Mouse (Mus musculus) limb, embryonic 11.5 days (tissue): Measurements from ENCODE around the gene Slc38a9. TPM values are rescaled to one million over a fixed set of nuclear protein-coding genes. Genes with fewer than 3 reads are reported as not detected.

Experiments used
- ATAC-seq: fragments of 200-750 bp; cut with Nextera tagmentation; 2 replicates; pipeline ENCODE4 v1.8.0; 2017; ENCODE audit warnings: low read depth; ENCODE audit not compliant: insufficient number of reproducible peaks, low FRiP score, low TSS enrichment
- DNase-seq: peaks from one replicate; pipeline ENCODE4 v3.0.0-alpha.2; 2015; ENCODE audit warnings: low spot score
- H3K27ac ChIP-seq: fragments of 300-500 bp; sonication (generic); replicated peaks from 2 replicates; pipeline ENCODE4 v1.5.1; 2014; ENCODE audit warnings: low read depth, mild to moderate bottlenecking, low read length
- H3K27me3 ChIP-seq: fragments of 300-500 bp; sonication (generic); 2 replicates; pipeline ENCODE4 v1.6.1; 2014; ENCODE audit warnings: mild to moderate bottlenecking, low read length, mixed read lengths; ENCODE audit not compliant: control insufficient read depth, insufficient read depth
- H3K36me3 ChIP-seq: fragments of 300-500 bp; sonication (generic); 2 replicates; pipeline ENCODE4 v1.6.1; 2014; ENCODE audit warnings: mild to moderate bottlenecking, low read length, moderate library complexity, mixed read lengths; ENCODE audit not compliant: control insufficient read depth, insufficient read depth
- H3K4me1 ChIP-seq: fragments of 300-500 bp; sonication (generic); 2 replicates; pipeline ENCODE4 v1.6.1; 2014; ENCODE audit warnings: low read length, mixed read lengths; ENCODE audit not compliant: control insufficient read depth, insufficient read depth
- H3K4me2 ChIP-seq: fragments of 300-500 bp; sonication (generic); 2 replicates; pipeline ENCODE4 v1.6.1; 2014; ENCODE audit warnings: low read depth, mild to moderate bottlenecking, moderate library complexity; ENCODE audit not compliant: severe bottlenecking
- H3K4me3 ChIP-seq: fragments of 300-500 bp; sonication (generic); 2 replicates; pipeline ENCODE4 v1.5.1; 2014; ENCODE audit warnings: low read depth, low read length
- H3K9ac ChIP-seq: fragments of 300-500 bp; sonication (generic); 2 replicates; pipeline ENCODE4 v1.6.1; 2014; ENCODE audit warnings: mild to moderate bottlenecking, low read length
- H3K9me3 ChIP-seq: fragments of 300-500 bp; sonication (generic); 2 replicates; pipeline ENCODE4 v1.6.1; 2016; ENCODE audit warnings: low read length; ENCODE audit not compliant: control insufficient read depth
- WGBS: fragments of 180-500 bp; shearing (Covaris S2); extraction: QIAGEN DNeasy Blood & Tissue Kit; methylation state at CpG from one replicate; pipeline ENCODE4 v1.1.7; 2014; 5-methylcytosine and 5-hydroxymethylcytosine counted together
- polyA plus RNA-seq: library from polyadenylated mRNA; unstranded; fragments of >200 nt; fragmentation: Nextera tagmentation; extraction: Ambion mirVana; gene quantifications from 2 replicates; pipeline ENCODE4 v1.2.1, GENCODE M21; 2014

Slc38a9 gene
- polyA plus RNA-seq, 1 experiment from 2014 or later: 11.7 TPM

DNA sequence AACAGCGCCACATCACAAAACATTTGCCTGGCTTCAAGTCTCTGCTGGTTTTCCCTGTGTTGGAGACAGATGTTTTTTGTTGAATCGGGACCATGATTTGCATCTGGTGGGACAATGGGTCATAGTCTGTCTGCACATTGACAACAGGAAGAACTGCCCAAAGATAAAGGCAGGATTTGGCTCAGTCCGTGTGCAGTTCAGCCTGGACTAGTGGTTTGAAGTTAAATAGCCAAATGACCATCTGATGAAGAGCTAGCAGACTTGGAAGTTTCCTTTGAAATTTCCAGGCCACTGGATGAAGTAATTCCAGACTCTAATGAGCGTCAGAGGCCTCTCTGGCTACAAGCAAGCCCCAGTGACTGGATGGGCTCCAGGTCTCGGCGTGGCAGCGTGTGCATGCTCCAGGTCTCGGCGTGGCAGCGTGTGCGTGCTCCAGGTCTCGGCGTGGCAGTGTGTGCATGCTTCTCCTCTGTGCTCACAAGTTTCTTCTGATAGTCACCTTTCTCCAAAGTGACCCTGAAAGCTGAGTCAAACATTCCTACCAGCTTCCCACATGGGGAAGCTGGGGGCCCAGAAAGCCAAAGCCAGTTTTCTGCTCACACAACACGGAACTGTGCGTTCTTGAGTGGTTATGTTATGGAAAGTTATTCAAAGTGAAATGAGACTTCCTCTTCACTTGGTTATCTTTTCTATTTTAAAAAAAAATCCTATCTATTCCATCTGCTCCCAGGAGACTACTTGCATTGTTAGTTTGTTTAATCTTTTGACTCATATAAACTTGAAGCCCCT is 83.7 kb downstream of the Slc38a9 start:
- 87% methylated on average over 15 of the region's 15 CpGs for WGBS
- Histone ChIP-seq H3K9ac (no peak overlapping the region), H3K4me3 (no peak overlapping the region), H3K27ac (no peak overlapping the region), H3K4me2 (no peak overlapping the region), H3K9me3 (no peaks in the 10 kb centered on the region), H3K36me3 (no peaks in the 10 kb centered on the region), H3K27me3 (no peaks in the 10 kb centered on the region), H3K4me1 (no peaks in the 10 kb centered on the region)
- DNase-seq (no peak), ATAC-seq (no peak)

DNA sequence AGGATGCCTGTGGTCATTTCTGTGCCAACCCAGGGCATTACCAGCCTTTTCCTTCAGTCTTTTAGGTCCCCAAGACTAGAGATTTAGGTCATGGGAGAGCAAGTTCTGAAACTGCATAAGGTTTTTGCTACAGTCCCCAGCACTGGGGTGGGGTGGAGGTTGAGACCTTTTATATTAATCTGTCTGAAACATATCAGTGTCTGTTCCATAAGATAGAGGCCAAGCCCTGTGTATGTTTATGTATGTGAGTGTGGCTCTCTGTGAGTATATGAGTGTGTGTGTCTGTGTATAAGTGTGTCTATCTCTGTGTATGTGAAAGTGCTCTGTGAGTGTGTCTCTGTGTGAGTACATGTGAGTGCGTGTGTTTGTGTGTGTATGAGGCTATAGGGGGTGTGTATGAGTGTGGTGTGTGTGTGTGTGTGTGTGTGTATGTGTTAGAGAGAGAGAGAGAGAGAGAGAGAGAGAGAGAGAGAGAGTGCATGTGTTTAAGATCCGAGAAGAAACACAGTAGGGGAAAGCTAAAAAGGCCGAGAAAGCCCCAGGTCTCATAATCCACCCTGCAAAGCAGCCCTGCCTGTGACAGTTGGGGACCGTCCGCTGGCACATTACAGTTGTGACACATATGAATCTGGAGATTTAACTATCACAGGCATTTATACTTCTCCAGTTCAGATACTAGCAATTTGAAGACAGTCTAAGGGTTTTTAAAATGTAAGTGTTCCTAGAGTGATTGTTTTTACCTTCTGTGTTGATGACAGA is 85.6 kb downstream of the Slc38a9 start:
- H3K27ac ChIP-seq: no peak overlapping the region
- H3K4me1 ChIP-seq: no peaks in the 10 kb centered on the region
- no peaks in the 10 kb centered on the region for H3K36me3 ChIP-seq
- no peak overlapping the region for H3K4me3 ChIP-seq
- H3K27me3 ChIP-seq: no peaks in the 10 kb centered on the region
- no peaks in the 10 kb centered on the region for H3K9me3 ChIP-seq
- no peak overlapping the region for H3K9ac ChIP-seq
- 83% methylated on average over 5 of the region's 5 CpGs for WGBS
- H3K4me2 ChIP-seq: no peak overlapping the region
- no peak for DNase-seq
- no peak for ATAC-seq

DNA sequence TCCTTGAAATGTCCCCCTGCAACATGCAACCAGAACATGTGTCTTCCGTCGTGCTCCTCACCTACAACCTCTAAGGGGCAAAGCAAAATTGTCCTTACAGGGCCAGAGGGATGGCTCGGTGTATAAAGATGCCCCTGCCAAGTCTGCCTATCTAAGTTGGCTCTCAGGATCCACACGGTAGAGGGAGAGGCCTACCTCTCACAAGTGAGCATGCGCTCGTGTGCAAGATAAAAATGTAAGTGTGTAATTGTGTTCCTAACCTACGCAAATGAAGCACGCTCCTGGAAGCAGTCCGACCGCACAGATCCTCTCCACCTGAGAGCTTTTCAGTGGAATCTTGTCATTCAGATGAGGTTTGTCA is 86.1 kb downstream of the Slc38a9 start:
- DNase-seq (no peak), ATAC-seq (no peak)
- Histone ChIP-seq H3K4me2 (no peak overlapping the region), H3K9ac (no peak overlapping the region), H3K4me1 (no peaks in the 10 kb centered on the region; the same call in 1 of the 2 replicates), H3K27me3 (no peaks in the 10 kb centered on the region), H3K4me3 (no peak overlapping the region), H3K27ac (no peak overlapping the region), H3K9me3 (no peaks in the 10 kb centered on the region), H3K36me3 (no peaks in the 10 kb centered on the region)
- 87% methylated on average over 10 of the region's 10 CpGs for WGBS

DNA sequence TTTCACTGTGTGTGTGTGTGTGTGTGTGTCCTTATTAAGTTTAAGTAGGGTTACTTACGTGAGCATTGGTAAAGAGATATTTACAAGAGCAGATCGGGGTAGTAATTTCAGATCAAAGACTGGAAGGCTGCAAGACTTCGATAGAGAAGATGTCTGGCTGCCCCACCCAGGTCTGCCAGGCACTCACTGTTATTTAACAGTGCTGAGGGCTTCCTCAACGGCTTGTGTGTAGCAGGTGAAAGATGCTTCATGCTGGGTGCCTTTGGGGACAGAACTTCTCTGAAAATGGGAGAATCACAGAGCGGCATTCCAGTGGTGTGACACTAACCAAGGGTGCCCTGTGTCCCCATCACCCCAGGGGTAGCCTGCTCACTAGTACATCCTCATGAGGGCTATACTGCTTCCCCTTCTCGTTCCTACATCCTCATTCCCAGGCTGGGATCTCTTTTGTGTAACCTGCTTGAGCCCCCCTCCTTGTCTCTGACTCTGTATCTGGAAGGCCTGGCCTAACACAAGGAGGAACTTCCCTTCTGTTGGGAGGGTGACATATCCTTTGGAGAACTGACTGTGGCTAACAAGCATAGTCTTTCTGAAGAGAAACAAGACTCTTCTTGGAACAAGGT is 87.4 kb downstream of the Slc38a9 start:
- no peak for DNase-seq

DNA sequence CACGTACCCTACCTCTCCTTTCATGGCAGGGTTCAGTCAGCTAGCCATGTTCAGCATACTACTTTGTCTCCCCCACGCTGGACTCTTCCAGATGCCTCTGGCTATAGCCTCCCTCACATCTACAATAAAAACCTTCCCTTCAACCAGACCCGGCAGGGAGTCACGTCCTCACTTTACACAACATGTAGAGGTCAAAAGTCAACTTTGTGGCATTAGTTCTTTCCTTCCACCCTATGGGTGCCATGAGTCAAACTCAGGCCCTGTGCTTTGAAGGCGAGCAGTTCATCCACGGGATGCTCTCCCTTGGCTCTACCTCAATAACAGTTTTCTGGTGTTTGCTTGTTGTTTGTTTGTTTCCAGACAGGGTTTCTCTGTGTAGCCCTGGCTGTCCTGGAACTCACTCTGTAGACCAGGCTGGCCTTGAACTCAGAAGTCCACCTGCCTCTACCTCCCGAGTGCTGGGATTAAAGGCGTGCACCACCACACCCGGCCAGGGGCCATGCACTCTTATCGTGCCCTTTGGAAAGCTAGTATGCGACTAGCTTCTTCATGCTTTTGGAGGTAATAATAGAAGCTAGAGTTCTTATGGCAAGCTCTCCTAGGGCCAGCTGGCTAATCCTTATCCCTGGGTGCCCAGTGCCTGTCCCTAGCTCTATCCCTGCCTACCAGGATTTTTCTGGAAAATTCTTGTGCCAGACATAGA is 88.4 kb downstream of the Slc38a9 start:
- no peak overlapping the region for H3K9ac ChIP-seq
- no peaks in the 10 kb centered on the region for H3K36me3 ChIP-seq
- no peak overlapping the region for H3K4me3 ChIP-seq
- DNase-seq: no peak
- no peak overlapping the region for H3K4me2 ChIP-seq
- H3K9me3 ChIP-seq: no peaks in the 10 kb centered on the region
- no peaks in the 10 kb centered on the region for H3K27me3 ChIP-seq
- H3K4me1 ChIP-seq: peaks cover 2% of the 10 kb centered on the region; the same call in 1 of the 2 replicates
- 77% methylated on average over 11 of the region's 11 CpGs for WGBS
- no peak overlapping the region for H3K27ac ChIP-seq
- no peak for ATAC-seq

More for the DNA sequence above, 87.4 kb downstream of the Slc38a9 start:
- H3K4me2 ChIP-seq: no peak overlapping the region
- no peaks in the 10 kb centered on the region for H3K27me3 ChIP-seq
- H3K9me3 ChIP-seq: no peaks in the 10 kb centered on the region
- no peak for ATAC-seq
- no peaks in the 10 kb centered on the region for H3K36me3 ChIP-seq
- H3K4me3 ChIP-seq: no peak overlapping the region
- peaks cover 2% of the 10 kb centered on the region; the same call in 1 of the 2 replicates for H3K4me1 ChIP-seq
- WGBS: 67% methylated on average over 6 of the region's 6 CpGs
- no peak overlapping the region for H3K9ac ChIP-seq
- no peak overlapping the region for H3K27ac ChIP-seq

DNA sequence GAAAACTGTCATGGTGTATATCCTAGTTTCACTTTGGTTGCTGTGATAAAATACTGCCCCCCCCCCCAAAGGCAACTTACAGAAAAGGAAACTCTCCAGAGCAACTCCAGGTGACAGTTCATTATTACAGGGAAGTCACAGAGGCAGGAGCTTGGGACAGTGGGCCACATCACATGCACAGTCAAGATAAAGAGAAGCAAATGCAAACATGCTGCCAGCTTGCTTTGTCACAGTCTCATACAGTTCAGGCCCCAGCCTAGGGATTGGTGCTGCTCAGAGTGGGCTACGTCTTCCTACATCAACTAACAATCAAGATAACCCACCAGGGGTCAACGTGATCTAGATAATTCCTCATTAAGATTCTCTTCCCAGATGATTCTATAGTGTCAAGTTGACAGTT is 89.3 kb downstream of the Slc38a9 start:
- 89% methylated on average over 2 of the region's 2 CpGs for WGBS
- H3K4me1 ChIP-seq: peaks cover 2% of the 10 kb centered on the region; the same call in 1 of the 2 replicates
- H3K9ac ChIP-seq: no peak overlapping the region
- H3K27ac ChIP-seq: no peak overlapping the region
- no peaks in the 10 kb centered on the region for H3K9me3 ChIP-seq
- DNase-seq (no peak), ATAC-seq (no peak)
- H3K27me3 ChIP-seq: no peaks in the 10 kb centered on the region
- no peaks in the 10 kb centered on the region for H3K36me3 ChIP-seq
- H3K4me2 ChIP-seq: no peak overlapping the region
- no peak overlapping the region for H3K4me3 ChIP-seq

DNA sequence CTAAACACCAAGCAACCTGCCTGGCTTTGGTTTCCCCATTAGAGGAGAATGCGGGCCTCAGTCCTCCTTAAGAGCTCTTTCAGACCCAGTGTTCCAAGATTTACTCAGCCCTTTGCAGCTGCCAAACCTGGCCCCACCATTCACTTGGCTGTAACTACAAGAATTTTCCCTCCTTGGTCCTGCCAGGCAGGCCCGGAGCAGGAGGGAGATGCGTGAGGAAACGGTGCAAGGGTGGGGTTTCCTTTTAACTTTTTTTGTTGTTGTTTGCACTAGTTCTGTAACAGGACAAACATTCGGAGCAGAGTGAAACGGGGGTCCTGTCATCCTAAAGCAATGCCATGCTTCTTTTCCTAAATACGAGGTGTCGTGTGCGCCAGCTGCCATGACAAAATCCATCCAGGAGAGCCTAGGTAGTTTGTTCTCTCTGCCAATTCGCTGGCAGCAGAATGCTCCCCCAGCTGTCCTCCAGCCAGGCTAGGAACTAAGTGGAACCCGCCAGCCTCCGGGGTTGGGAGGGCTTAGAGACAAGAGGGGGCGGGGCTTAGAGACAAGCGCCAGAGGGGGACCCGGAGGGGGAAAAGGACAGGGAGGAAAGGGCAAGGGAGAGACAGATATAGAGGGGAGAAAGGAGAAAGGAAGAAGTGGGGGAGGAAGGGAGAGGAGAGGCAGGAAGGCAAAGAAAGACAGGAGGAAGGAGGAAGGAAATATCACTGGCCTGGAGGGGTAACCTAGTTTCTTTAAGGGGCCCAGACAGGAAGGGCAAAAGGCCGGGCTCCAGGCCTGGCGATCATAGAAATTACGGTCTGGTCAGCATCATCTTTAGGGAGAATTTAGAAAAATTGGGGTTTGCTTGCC is 91.1 kb downstream of the Slc38a9 start:
- Histone ChIP-seq H3K4me1 (peaks cover 9% of the 10 kb centered on the region), H3K36me3 (no peaks in the 10 kb centered on the region), H3K9ac (no peak overlapping the region), H3K4me2 (no peak overlapping the region), H3K27me3 (no peaks in the 10 kb centered on the region), H3K4me3 (no peak overlapping the region), H3K27ac (peak overlapping the region; percentile 39; the same call in 1 of the 2 replicates), H3K9me3 (no peaks in the 10 kb centered on the region)
- no peak for ATAC-seq
- WGBS: 32% methylated on average over 18 of the region's 18 CpGs
- peak; percentile 69 for DNase-seq
